Mouse (Mus musculus): ENCODE data around the gene Ano5. TPM values are rescaled to one million over a fixed set of nuclear protein-coding genes. Genes with fewer than 3 reads are reported as not detected.

Gene Ano5
- polyA plus RNA-seq, 1 experiment, result 0.12 TPM

GRCm38 (mm10) chr7:51619977-51620376 is 109.1 kb downstream of the Ano5 start:
- Histone ChIP-seq H3K36me3 (ENCODE audit: control insufficient read depth, insufficient read depth) (no peaks in the 10 kb centered on the region), H3K4me3 (ENCODE audit: insufficient read depth, poor library complexity, severe bottlenecking) (no peak overlapping the region), H3K79me2 (ENCODE audit: control insufficient read depth, insufficient read depth) (no peaks in the 10 kb centered on the region), H3K79me3 (ENCODE audit: low read depth) (no peaks in the 10 kb centered on the region), H3K27me3 (ENCODE audit: control insufficient read depth, insufficient read depth, insufficient read length) (no peaks in the 10 kb centered on the region), H3ac (ENCODE audit: control insufficient read depth, insufficient read length, low read depth) (no peak overlapping the region)
- TF ChIP-seq MAX (IDR thresholded peaks at IDR 0.05) (no peak), FOSL1 (IDR thresholded peaks at IDR 0.05; ENCODE audit: insufficient read depth, low read length, poor library complexity, severe bottlenecking) (no peak), MYOG (IDR thresholded peaks at IDR 0.05; ENCODE audit: control insufficient read depth, extremely low read depth, insufficient read length) (no peak), USF1 (IDR thresholded peaks at IDR 0.05; ENCODE audit: low read depth) (no peak)

DNA sequence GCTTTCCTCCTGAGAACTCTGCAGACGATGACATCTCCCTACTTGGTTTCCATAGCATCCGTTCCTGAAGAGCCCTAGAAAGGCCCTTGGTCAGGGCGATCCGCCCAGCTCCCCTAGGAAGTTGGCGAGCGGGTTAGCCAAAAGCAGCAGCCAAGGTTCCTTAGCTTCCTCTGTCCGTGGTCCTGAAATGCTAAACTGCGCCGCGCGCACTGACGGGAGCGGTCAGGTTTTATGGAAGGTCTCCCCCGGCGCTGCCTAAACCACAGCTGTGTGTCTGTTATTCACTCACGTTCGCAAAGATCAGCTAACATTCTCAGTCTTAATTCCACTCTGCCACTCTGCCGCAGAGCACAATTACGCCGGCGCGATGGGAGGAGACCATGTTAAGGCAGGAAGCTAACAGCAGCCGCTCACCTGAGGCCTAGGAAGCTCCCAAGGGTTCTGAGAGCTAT is 110.9 kb downstream of the Ano5 start, which contains the start of gene Slc17a6:
Slc17a6 (plus strand) TSS at position 313 of the 452 bp plus-strand sequence.
- no peaks in the 10 kb centered on the region for H3K79me2 ChIP-seq (ENCODE audit: control insufficient read depth, insufficient read depth)
- no peaks in the 10 kb centered on the region for H3K27me3 ChIP-seq (ENCODE audit: control insufficient read depth, insufficient read depth, insufficient read length)
- no peak within 1 kb of the TSS for H3K4me3 ChIP-seq (ENCODE audit: insufficient read depth, poor library complexity, severe bottlenecking)
- H3K79me3 ChIP-seq (ENCODE audit: low read depth), result no peaks in the 10 kb centered on the region
- TF ChIP-seq CTCF (IDR thresholded peaks at IDR 0.05; ENCODE audit: control insufficient read depth, insufficient read depth, insufficient read length), result no peak
- no peak for TF ChIP-seq USF1 (IDR thresholded peaks at IDR 0.05; ENCODE audit: low read depth)
- TF ChIP-seq CEBPB (IDR thresholded peaks at IDR 0.05; ENCODE audit: low read depth), result no peak
- no peak for TF ChIP-seq MYOG (IDR thresholded peaks at IDR 0.05; ENCODE audit: control insufficient read depth, extremely low read depth, insufficient read length)
- TF ChIP-seq MYOD1 (IDR thresholded peaks at IDR 0.05; ENCODE audit: control insufficient read depth, insufficient read length, low read depth), result no peak
- no peak for TF ChIP-seq FOSL1 (IDR thresholded peaks at IDR 0.05; ENCODE audit: insufficient read depth, low read length, poor library complexity, severe bottlenecking)
- no peak for TF ChIP-seq MAX (IDR thresholded peaks at IDR 0.05)
- no peaks in the 10 kb centered on the region for H3K36me3 ChIP-seq (ENCODE audit: control insufficient read depth, insufficient read depth)
- no peak within 1 kb of the TSS for H3ac ChIP-seq (ENCODE audit: control insufficient read depth, insufficient read length, low read depth)

- TF ChIP-seq USF1 (IDR thresholded peaks at IDR 0.05; ENCODE audit: low read depth), result no peak
- Histone ChIP-seq H3K4me3 (ENCODE audit: insufficient read depth, poor library complexity, severe bottlenecking) (no peak overlapping the region), H3K36me3 (ENCODE audit: control insufficient read depth, insufficient read depth) (no peaks in the 10 kb centered on the region), H3K79me2 (ENCODE audit: control insufficient read depth, insufficient read depth) (no peaks in the 10 kb centered on the region), H3K79me3 (ENCODE audit: low read depth) (no peaks in the 10 kb centered on the region), H3K27me3 (ENCODE audit: control insufficient read depth, insufficient read depth, insufficient read length) (no peaks in the 10 kb centered on the region), H3ac (ENCODE audit: control insufficient read depth, insufficient read length, low read depth) (no peak overlapping the region)
These were observed 111.4 kb downstream of the Ano5 start for GRCm38 (mm10) chr7:51622196-51622595.

DNA sequence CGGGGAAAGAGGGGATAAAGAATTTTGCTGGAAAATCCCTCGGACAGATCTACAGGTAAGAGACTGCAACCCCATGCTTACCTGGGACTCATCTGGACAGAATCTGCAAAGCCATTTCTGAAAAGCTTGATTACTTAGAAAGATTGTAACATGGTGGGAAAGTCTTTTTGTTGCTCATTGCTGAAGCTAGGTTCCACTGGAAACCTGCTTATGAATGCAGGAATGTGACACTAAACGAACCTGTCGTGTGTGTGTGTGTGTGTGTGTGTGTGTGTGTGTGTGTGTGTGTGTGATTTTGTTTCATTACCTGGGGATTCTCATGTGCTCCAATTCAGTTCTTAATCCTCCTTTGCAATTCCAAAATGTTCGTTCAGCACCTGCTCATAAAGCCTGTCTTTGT is 111.8 kb downstream of the Ano5 start:
- no peaks in the 10 kb centered on the region for H3K79me3 ChIP-seq (ENCODE audit: low read depth)
- TF ChIP-seq MYOD1 (IDR thresholded peaks at IDR 0.05; ENCODE audit: control insufficient read depth, insufficient read length, low read depth), result no peak
- TF ChIP-seq USF1 (IDR thresholded peaks at IDR 0.05; ENCODE audit: low read depth), result no peak
- TF ChIP-seq MAX (IDR thresholded peaks at IDR 0.05), result no peak
- no peak for TF ChIP-seq CEBPB (IDR thresholded peaks at IDR 0.05; ENCODE audit: low read depth)
- TF ChIP-seq CTCF (IDR thresholded peaks at IDR 0.05; ENCODE audit: control insufficient read depth, insufficient read depth, insufficient read length), result no peak
- no peak for TF ChIP-seq MYOG (IDR thresholded peaks at IDR 0.05; ENCODE audit: control insufficient read depth, extremely low read depth, insufficient read length)
- TF ChIP-seq FOSL1 (IDR thresholded peaks at IDR 0.05; ENCODE audit: insufficient read depth, low read length, poor library complexity, severe bottlenecking), result no peak
- no peaks in the 10 kb centered on the region for H3K79me2 ChIP-seq (ENCODE audit: control insufficient read depth, insufficient read depth)
- no peak overlapping the region for H3ac ChIP-seq (ENCODE audit: control insufficient read depth, insufficient read length, low read depth)
- no peaks in the 10 kb centered on the region for H3K36me3 ChIP-seq (ENCODE audit: control insufficient read depth, insufficient read depth)
- H3K27me3 ChIP-seq (ENCODE audit: control insufficient read depth, insufficient read depth, insufficient read length), result no peaks in the 10 kb centered on the region
- no peak overlapping the region for H3K4me3 ChIP-seq (ENCODE audit: insufficient read depth, poor library complexity, severe bottlenecking)

DNA sequence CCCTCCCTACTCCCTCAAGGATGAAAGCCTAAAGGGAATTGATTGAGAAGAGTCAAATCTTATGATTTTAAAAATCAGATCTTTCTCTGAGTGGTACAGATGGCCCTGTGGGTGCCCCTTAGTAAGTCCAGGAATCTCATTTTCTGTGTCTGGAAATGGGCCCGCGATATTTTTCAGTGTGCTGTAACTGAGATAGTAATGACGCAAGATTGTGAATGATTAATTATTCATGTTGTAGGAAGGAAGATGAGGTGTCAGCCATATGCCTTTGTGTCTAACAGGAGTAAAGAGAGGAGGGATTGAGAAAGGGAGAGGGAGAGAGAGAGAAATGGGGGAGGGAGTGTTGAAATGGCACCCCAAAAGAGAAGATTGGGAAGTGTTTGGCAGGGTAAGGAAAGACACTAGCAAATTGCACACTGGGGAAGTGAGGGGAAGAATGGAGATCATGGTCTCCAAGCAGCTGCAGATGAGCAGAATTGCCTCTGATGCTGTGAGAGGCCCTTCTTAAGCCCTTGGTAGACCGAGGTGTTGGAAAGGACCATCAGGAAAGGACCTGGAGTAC is 113.6 kb downstream of the Ano5 start:
- no peaks in the 10 kb centered on the region for H3K79me3 ChIP-seq (ENCODE audit: low read depth)
- no peaks in the 10 kb centered on the region for H3K36me3 ChIP-seq (ENCODE audit: control insufficient read depth, insufficient read depth)
- H3K79me2 ChIP-seq (ENCODE audit: control insufficient read depth, insufficient read depth), result no peaks in the 10 kb centered on the region
- TF ChIP-seq CEBPB (IDR thresholded peaks at IDR 0.05; ENCODE audit: low read depth) (no peak), USF1 (IDR thresholded peaks at IDR 0.05; ENCODE audit: low read depth) (no peak), MAX (IDR thresholded peaks at IDR 0.05) (no peak), MYOG (IDR thresholded peaks at IDR 0.05; ENCODE audit: control insufficient read depth, extremely low read depth, insufficient read length) (no peak), CTCF (IDR thresholded peaks at IDR 0.05; ENCODE audit: control insufficient read depth, insufficient read depth, insufficient read length) (no peak), FOSL1 (IDR thresholded peaks at IDR 0.05; ENCODE audit: insufficient read depth, low read length, poor library complexity, severe bottlenecking) (no peak), MYOD1 (IDR thresholded peaks at IDR 0.05; ENCODE audit: control insufficient read depth, insufficient read length, low read depth) (no peak)
- no peak overlapping the region for H3ac ChIP-seq (ENCODE audit: control insufficient read depth, insufficient read length, low read depth)
- no peak overlapping the region for H3K4me3 ChIP-seq (ENCODE audit: insufficient read depth, poor library complexity, severe bottlenecking)
- H3K27me3 ChIP-seq (ENCODE audit: control insufficient read depth, insufficient read depth, insufficient read length), result no peaks in the 10 kb centered on the region

DNA sequence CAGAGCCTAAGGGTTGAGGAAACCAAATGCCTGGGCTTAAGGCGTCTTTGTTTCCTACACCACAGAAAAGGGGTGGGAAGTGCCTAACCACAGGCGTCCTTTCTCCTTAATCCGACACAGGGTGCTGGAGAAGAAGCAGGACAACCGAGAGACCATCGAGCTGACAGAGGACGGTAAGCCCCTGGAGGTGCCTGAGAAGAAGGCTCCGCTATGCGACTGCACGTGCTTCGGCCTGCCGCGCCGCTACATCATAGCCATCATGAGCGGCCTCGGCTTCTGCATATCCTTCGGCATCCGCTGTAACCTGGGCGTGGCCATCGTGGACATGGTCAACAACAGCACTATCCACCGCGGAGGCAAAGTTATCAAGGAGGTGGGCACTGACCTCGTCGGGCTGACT is 114.3 kb downstream of the Ano5 start:
- no peak overlapping the region for H3K4me3 ChIP-seq (ENCODE audit: insufficient read depth, poor library complexity, severe bottlenecking)
- H3K27me3 ChIP-seq (ENCODE audit: control insufficient read depth, insufficient read depth, insufficient read length), result no peaks in the 10 kb centered on the region
- H3ac ChIP-seq (ENCODE audit: control insufficient read depth, insufficient read length, low read depth), result no peak overlapping the region
- H3K36me3 ChIP-seq (ENCODE audit: control insufficient read depth, insufficient read depth), result no peaks in the 10 kb centered on the region
- no peaks in the 10 kb centered on the region for H3K79me2 ChIP-seq (ENCODE audit: control insufficient read depth, insufficient read depth)
- no peaks in the 10 kb centered on the region for H3K79me3 ChIP-seq (ENCODE audit: low read depth)
- TF ChIP-seq CTCF (IDR thresholded peaks at IDR 0.05; ENCODE audit: control insufficient read depth, insufficient read depth, insufficient read length) (no peak), FOSL1 (IDR thresholded peaks at IDR 0.05; ENCODE audit: insufficient read depth, low read length, poor library complexity, severe bottlenecking) (no peak), MYOD1 (IDR thresholded peaks at IDR 0.05; ENCODE audit: control insufficient read depth, insufficient read length, low read depth) (no peak), MYOG (IDR thresholded peaks at IDR 0.05; ENCODE audit: control insufficient read depth, extremely low read depth, insufficient read length) (no peak), CEBPB (IDR thresholded peaks at IDR 0.05; ENCODE audit: low read depth) (no peak), MAX (IDR thresholded peaks at IDR 0.05) (no peak), USF1 (IDR thresholded peaks at IDR 0.05; ENCODE audit: low read depth) (no peak)
